Comparison of ENCODE assay signal across 21 mouse cellular contexts in genomic region chr3:157872897-157873296, GRCm38 (mm10). TPM values are rescaled to one million over a fixed set of nuclear protein-coding genes. Genes with fewer than 3 reads are reported as not detected.
DNase-seq lines count a peak whose midpoint lies in the region; ATAC-seq and TF ChIP-seq lines count a peak whose summit lies in the region.
"Had no signal": no experiment of that assay in that cellular context is flagged by ENCODE, and none has a peak within 500 bp of the region (broad histone marks: within the 10 kb centered on the region; RNA-seq: fewer than 3 reads in every experiment).

No protein-coding gene starts in this region.

- H3K36me3 ChIP-seq in lung, embryonic 14.5 days (ENCODE audit: insufficient read depth): no peaks in the 10 kb centered on the region
- no peaks in the 10 kb centered on the region for H3K36me3 ChIP-seq in lung, postnatal 0 days (ENCODE audit: insufficient read depth, low read length)
- H3K36me3 ChIP-seq: embryonic facial prominence, embryonic 13.5 days; embryonic facial prominence, embryonic 15.5 days; forebrain, embryonic 10.5 days; forebrain, embryonic 12.5 days had no signal

- TF ChIP-seq EP300 in lung, postnatal 0 days (IDR thresholded peaks at IDR 0.05): no peak

- H3K4me1 ChIP-seq in lung, embryonic 14.5 days (ENCODE audit: insufficient read depth): no peaks in the 10 kb centered on the region
- no peaks in the 10 kb centered on the region for H3K4me1 ChIP-seq in lung, postnatal 0 days (ENCODE audit: insufficient read depth, low read depth, low read length)
- H3K4me1 ChIP-seq: embryonic facial prominence, embryonic 13.5 days; embryonic facial prominence, embryonic 15.5 days; forebrain, embryonic 10.5 days; forebrain, embryonic 12.5 days had no signal

- no peaks in the 10 kb centered on the region for H3K27me3 ChIP-seq in lung, embryonic 14.5 days (ENCODE audit: insufficient read depth, low read length)
- no peaks in the 10 kb centered on the region for H3K27me3 ChIP-seq in lung, postnatal 0 days (replicated peaks; ENCODE audit: insufficient read depth, low read length)
- H3K27me3 ChIP-seq: embryonic facial prominence, embryonic 13.5 days; embryonic facial prominence, embryonic 15.5 days; forebrain, embryonic 12.5 days had no signal

- H3K4me2 ChIP-seq in lung, embryonic 14.5 days: no peak overlapping the region
- no peak overlapping the region for H3K4me2 ChIP-seq in lung, postnatal 0 days (replicated peaks; ENCODE audit: low read depth, low read length)
- H3K4me2 ChIP-seq: embryonic facial prominence, embryonic 13.5 days; embryonic facial prominence, embryonic 15.5 days; forebrain, embryonic 12.5 days had no signal

- H3K4me3 ChIP-seq in lung, embryonic 14.5 days (ENCODE audit: low read depth, low read length): no peak overlapping the region
- H3K4me3 ChIP-seq in lung, postnatal 0 days (ENCODE audit: low read depth, low read length): no peak overlapping the region
- H3K4me3 ChIP-seq: embryonic facial prominence, embryonic 13.5 days; embryonic facial prominence, embryonic 15.5 days; erythroblast, embryonic 14.5 days; forebrain, embryonic 10.5 days; forebrain, embryonic 12.5 days had no signal

- no peak for TF ChIP-seq CTCF in lung, embryonic 14.5 days (IDR thresholded peaks at IDR 0.05; ENCODE audit: low read depth)
- TF ChIP-seq CTCF in lung, postnatal 0 days (IDR thresholded peaks at IDR 0.05): no peak

- no peak overlapping the region for H3K9ac ChIP-seq in lung, embryonic 14.5 days
- H3K9ac ChIP-seq in lung, postnatal 0 days (replicated peaks; ENCODE audit: low read depth): no peak overlapping the region
- H3K9ac ChIP-seq: embryonic facial prominence, embryonic 13.5 days; embryonic facial prominence, embryonic 15.5 days; forebrain, embryonic 12.5 days had no signal

- peak; percentile 56 for DNase-seq in lung, embryonic 14.5 days
- no peak for DNase-seq in lung, postnatal 14 days
- DNase-seq in lung, postnatal 0 days (ENCODE audit: low spot score): peak; percentile 5
- no peak for DNase-seq in lung, postnatal 25 days (ENCODE audit: low spot score)
- DNase-seq: adrenal gland, adult 2 months; adrenal gland, postnatal 10 days; adrenal gland, postnatal 25 days; cerebellum, adult 11 months; cerebellum, adult 18-20 months; cerebellum, adult 8-10 months; cerebellum, adult 9-11 months; cerebellum, postnatal 14 days; cerebellum, postnatal 36 days; embryo, embryonic 11 days had no signal

- no peaks in the 10 kb centered on the region for H3K9me3 ChIP-seq in lung, embryonic 14.5 days (ENCODE audit: low read depth, low read length)
- H3K9me3 ChIP-seq in lung, postnatal 0 days (ENCODE audit: low read length): no peaks in the 10 kb centered on the region
- H3K9me3 ChIP-seq: embryonic facial prominence, embryonic 13.5 days; embryonic facial prominence, embryonic 15.5 days; forebrain, embryonic 10.5 days; forebrain, embryonic 12.5 days had no signal

- ATAC-seq in lung, embryonic 14.5 days (ENCODE audit: insufficient read depth): peak; percentile 69
- ATAC-seq in lung, postnatal 0 days: no peak
- ATAC-seq: forebrain, embryonic 14.5 days; forebrain, embryonic 16.5 days had no signal

- WGBS in lung, embryonic 14.5 days: 41% methylated on average over 4 of the region's 4 CpGs
- WGBS in lung, postnatal 0 days: 38% methylated on average over 4 of the region's 4 CpGs

- H3K27ac ChIP-seq in lung, embryonic 14.5 days (ENCODE audit: low read depth): no peak overlapping the region
- H3K27ac ChIP-seq in lung, postnatal 0 days (ENCODE audit: low read length): no peak overlapping the region
- H3K27ac ChIP-seq: embryonic facial prominence, embryonic 13.5 days; embryonic facial prominence, embryonic 15.5 days; forebrain, embryonic 10.5 days; forebrain, embryonic 12.5 days had no signal

RNA-seq across cellular contexts. Expression of gene Cth, which starts 52.0 kb away (rescaled TPM):
- polyA plus RNA-seq in lung, embryonic 14.5 days (2014; fragmentation: Nextera tagmentation; extraction: Ambion mirVana): 10.5 and 11.3 TPM in 2 replicates
- polyA plus RNA-seq in lung, postnatal 0 days (2015; fragmentation: Nextera tagmentation; extraction: Ambion mirVana): 6.4 and 6.9 TPM in 2 replicates
- polyA plus RNA-seq: erythroblast, embryonic 14.5 days had no signal

Comparison
In these comparisons a context has a peak if more than half of its experiments do, and no peak if none do; other contexts are left out.
1. DNase-seq: peak in lung, embryonic 14.5 days (single experiment) and lung, postnatal 0 days (single experiment); none in lung, postnatal 14 days (single experiment) and lung, postnatal 25 days (single experiment).